Mouse (Mus musculus): ENCODE results near the gene Klhl29. TPM values are rescaled to one million over a fixed set of nuclear protein-coding genes. Genes with fewer than 3 reads are reported as not detected.

The Klhl29 gene
- polyA plus RNA-seq, 1 experiment from 2014 or later, result 0.35 TPM

DNA sequence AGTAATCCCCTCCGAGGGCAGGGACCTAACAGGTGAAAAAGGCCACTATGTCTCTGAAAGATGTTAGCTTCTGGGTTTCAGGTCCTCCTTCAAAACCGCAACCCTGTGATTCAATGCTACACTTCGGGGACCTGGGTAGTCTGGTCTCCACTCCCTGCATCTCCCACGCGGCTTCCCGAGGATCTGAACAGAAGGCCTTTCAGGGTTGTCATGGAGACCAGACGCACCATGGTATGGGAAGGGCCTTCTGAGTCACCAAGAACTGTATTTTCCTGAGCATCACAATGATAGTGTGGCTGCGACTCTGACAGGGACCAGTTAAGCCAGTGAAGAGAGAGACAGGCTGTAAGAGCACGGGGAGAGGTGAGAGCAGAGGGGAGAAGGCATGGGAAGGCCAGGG is 164.7 kb downstream of the Klhl29 start:
- Histone ChIP-seq H3K4me1 (replicated peaks; ENCODE audit: control insufficient read depth, insufficient read depth, low read length) (peaks cover 19% of the 10 kb centered on the region), H3K27ac (ENCODE audit: low read length) (no peak overlapping the region), H3K4me2 (ENCODE audit: low read depth, low read length) (no peak overlapping the region), H3K9ac (ENCODE audit: low read length) (no peak overlapping the region), H3K9me3 (ENCODE audit: control insufficient read depth, low read length) (no peaks in the 10 kb centered on the region), H3K27me3 (ENCODE audit: control insufficient read depth, insufficient read depth, low read depth, low read length) (no peaks in the 10 kb centered on the region), H3K4me3 (ENCODE audit: low read length) (no peak overlapping the region), H3K36me3 (ENCODE audit: control insufficient read depth, insufficient read depth, low read length) (no peaks in the 10 kb centered on the region)
- ATAC-seq (ENCODE audit: low read depth), result no peak
- WGBS, result 73% methylated on average over 9 of the region's 9 CpGs

DNA sequence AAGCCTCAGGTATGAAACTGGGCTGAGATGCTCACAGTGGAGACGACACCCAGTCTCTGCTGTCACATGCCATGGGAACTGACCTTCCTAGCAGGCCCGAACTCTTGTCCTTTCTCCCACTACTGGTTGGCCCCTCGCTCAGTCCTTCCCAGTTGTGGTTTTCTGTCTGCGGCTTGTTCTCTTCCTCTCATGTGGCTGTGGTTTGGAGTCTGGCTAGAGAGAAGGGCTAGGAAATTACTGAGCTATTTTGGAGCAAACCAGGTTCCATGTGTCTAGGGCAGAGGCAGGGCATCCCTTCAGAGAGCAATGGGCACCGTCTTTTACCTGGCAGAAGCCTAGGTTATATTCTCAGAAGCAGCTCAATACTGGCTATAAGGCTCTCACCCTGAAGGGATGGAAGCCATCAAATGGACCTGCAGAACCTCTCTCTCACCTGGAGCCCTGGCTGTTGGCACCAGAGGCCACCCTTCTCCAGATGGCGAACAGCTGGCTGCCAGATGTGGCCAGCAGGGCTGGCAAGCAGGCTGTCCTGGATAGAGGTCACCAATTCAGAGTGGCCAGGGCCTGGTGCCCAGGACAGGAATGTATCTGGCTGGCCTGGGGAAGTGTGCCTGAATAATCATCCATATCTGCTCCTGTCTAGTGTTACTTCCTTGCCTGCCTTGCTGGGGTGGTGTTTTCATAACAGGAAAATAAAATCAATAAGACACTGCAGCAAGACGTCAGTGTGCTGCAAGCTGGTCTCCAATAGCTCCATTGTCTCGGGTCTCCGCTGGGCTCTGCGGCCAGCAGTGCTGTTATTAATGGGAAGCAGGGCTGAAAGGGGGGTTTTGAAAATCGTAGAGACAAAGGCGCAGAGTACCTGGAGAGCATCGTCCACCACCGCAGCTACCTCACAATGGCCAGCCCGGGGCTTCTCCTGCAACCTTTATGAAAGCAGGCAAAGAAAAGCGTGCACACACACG is 167.3 kb downstream of the Klhl29 start:
- H3K27me3 ChIP-seq (ENCODE audit: control insufficient read depth, insufficient read depth, low read depth, low read length), result no peaks in the 10 kb centered on the region
- ATAC-seq (ENCODE audit: low read depth), result no peak
- H3K9me3 ChIP-seq (ENCODE audit: control insufficient read depth, low read length), result no peaks in the 10 kb centered on the region
- H3K4me1 ChIP-seq (replicated peaks; ENCODE audit: control insufficient read depth, insufficient read depth, low read length), result peaks cover 5% of the 10 kb centered on the region
- WGBS, result 82% methylated on average over 17 of the region's 17 CpGs
- no peaks in the 10 kb centered on the region for H3K36me3 ChIP-seq (ENCODE audit: control insufficient read depth, insufficient read depth, low read length)
- H3K4me2 ChIP-seq (ENCODE audit: low read depth, low read length), result no peak overlapping the region
- H3K9ac ChIP-seq (ENCODE audit: low read length), result no peak overlapping the region
- no peak overlapping the region for H3K27ac ChIP-seq (ENCODE audit: low read length)
- no peak overlapping the region for H3K4me3 ChIP-seq (ENCODE audit: low read length)

DNA sequence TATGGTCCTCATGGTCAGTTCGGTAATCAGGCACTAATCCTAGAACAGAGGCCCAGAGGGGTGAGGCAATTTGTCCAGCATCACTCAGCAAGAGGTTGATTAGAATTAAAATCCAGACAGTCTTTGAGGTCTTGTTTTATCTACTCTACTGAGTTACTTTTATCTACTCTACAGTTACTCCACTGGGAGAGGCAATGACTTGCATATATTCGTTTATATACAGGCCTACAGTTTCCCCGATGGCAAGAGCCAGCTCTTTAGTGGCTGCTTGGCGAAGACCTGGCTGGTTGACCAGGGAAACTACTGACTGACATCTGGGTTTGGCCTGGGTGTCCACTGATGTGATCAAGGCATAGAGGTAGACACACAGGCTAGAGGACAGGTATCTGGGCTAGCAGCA is 168.3 kb downstream of the Klhl29 start:
- 83% methylated on average over 4 of the region's 4 CpGs for WGBS
- no peaks in the 10 kb centered on the region; the same call in 1 of the 2 replicates for H3K4me1 ChIP-seq (replicated peaks; ENCODE audit: control insufficient read depth, insufficient read depth, low read length)

GRCm38 (mm10) chr12:5204071-5204840 is 171.2 kb downstream of the Klhl29 start:
- Histone ChIP-seq H3K4me1 (replicated peaks; ENCODE audit: control insufficient read depth, insufficient read depth, low read length) (no peaks in the 10 kb centered on the region; the same call in 1 of the 2 replicates), H3K4me3 (ENCODE audit: low read length) (no peak overlapping the region), H3K27ac (ENCODE audit: low read length) (no peak overlapping the region), H3K27me3 (ENCODE audit: control insufficient read depth, insufficient read depth, low read depth, low read length) (no peaks in the 10 kb centered on the region), H3K36me3 (ENCODE audit: control insufficient read depth, insufficient read depth, low read length) (no peaks in the 10 kb centered on the region), H3K4me2 (ENCODE audit: low read depth, low read length) (no peak overlapping the region), H3K9ac (ENCODE audit: low read length) (no peak overlapping the region), H3K9me3 (ENCODE audit: control insufficient read depth, low read length) (no peaks in the 10 kb centered on the region)
- ATAC-seq (ENCODE audit: low read depth), result 0 out of 2 replicates have a peak, but pooled peaks have one; percentile 17
- WGBS, result 35% methylated on average over 11 of the region's 11 CpGs

More for the DNA sequence above, 168.3 kb downstream of the Klhl29 start:
- Histone ChIP-seq H3K9me3 (ENCODE audit: control insufficient read depth, low read length) (no peaks in the 10 kb centered on the region), H3K27ac (ENCODE audit: low read length) (no peak overlapping the region), H3K9ac (ENCODE audit: low read length) (no peak overlapping the region), H3K4me2 (ENCODE audit: low read depth, low read length) (no peak overlapping the region), H3K36me3 (ENCODE audit: control insufficient read depth, insufficient read depth, low read length) (no peaks in the 10 kb centered on the region), H3K4me3 (ENCODE audit: low read length) (no peak overlapping the region), H3K27me3 (ENCODE audit: control insufficient read depth, insufficient read depth, low read depth, low read length) (no peaks in the 10 kb centered on the region)
- ATAC-seq (ENCODE audit: low read depth), result no peak

GRCm38 (mm10) chr12:5203385-5203784 is 172.1 kb downstream of the Klhl29 start:
- Histone ChIP-seq H3K36me3 (ENCODE audit: control insufficient read depth, insufficient read depth, low read length) (no peaks in the 10 kb centered on the region), H3K4me1 (replicated peaks; ENCODE audit: control insufficient read depth, insufficient read depth, low read length) (no peaks in the 10 kb centered on the region; the same call in 1 of the 2 replicates), H3K4me3 (ENCODE audit: low read length) (no peak overlapping the region), H3K27ac (ENCODE audit: low read length) (no peak overlapping the region), H3K9ac (ENCODE audit: low read length) (no peak overlapping the region), H3K27me3 (ENCODE audit: control insufficient read depth, insufficient read depth, low read depth, low read length) (no peaks in the 10 kb centered on the region), H3K4me2 (ENCODE audit: low read depth, low read length) (no peak overlapping the region), H3K9me3 (ENCODE audit: control insufficient read depth, low read length) (no peaks in the 10 kb centered on the region)
- no peak for ATAC-seq (ENCODE audit: low read depth)
- WGBS, result 65% methylated on average over 5 of the region's 5 CpGs

GRCm38 (mm10) chr12:5198254-5198653 is 177.2 kb downstream of the Klhl29 start:
- no peaks in the 10 kb centered on the region for H3K4me1 ChIP-seq (replicated peaks; ENCODE audit: control insufficient read depth, insufficient read depth, low read length)
- no peak for ATAC-seq (ENCODE audit: low read depth)
- WGBS, result 49% methylated on average over 4 of the region's 4 CpGs

DNA sequence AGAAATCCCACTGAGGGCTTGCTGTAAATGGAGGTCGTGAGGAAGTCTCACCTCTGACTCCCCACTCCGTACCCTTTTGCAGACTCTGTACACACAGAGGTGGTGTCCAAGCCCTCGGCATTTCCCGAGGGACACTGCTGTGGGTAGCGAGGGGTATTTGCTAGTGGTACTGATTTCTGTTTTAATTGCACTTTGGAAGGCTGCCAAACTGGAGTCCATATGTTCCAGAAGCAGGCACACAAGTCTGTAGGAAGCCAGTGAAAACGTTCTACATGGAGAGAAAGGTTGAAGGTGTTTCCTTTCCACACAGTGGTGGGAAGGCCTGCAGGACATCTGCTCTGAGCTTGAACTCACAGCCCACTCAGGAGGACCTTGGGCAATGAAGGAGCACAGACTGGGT is 181.3 kb downstream of the Klhl29 start:
- Histone ChIP-seq H3K27me3 (ENCODE audit: control insufficient read depth, insufficient read depth, low read depth, low read length) (no peaks in the 10 kb centered on the region), H3K36me3 (ENCODE audit: control insufficient read depth, insufficient read depth, low read length) (no peaks in the 10 kb centered on the region), H3K27ac (ENCODE audit: low read length) (no peak overlapping the region), H3K4me3 (ENCODE audit: low read length) (no peak overlapping the region), H3K9ac (ENCODE audit: low read length) (no peak overlapping the region), H3K9me3 (ENCODE audit: control insufficient read depth, low read length) (no peaks in the 10 kb centered on the region), H3K4me1 (replicated peaks; ENCODE audit: control insufficient read depth, insufficient read depth, low read length) (peaks cover 10% of the 10 kb centered on the region), H3K4me2 (ENCODE audit: low read depth, low read length) (no peak overlapping the region)
- no peak for ATAC-seq (ENCODE audit: low read depth)
- 38% methylated on average over 6 of the region's 6 CpGs for WGBS

More at GRCm38 (mm10) chr12:5198254-5198653, 177.2 kb downstream of the Klhl29 start:
- Histone ChIP-seq H3K27me3 (ENCODE audit: control insufficient read depth, insufficient read depth, low read depth, low read length) (no peaks in the 10 kb centered on the region), H3K27ac (ENCODE audit: low read length) (no peak overlapping the region), H3K4me2 (ENCODE audit: low read depth, low read length) (no peak overlapping the region), H3K9ac (ENCODE audit: low read length) (no peak overlapping the region), H3K36me3 (ENCODE audit: control insufficient read depth, insufficient read depth, low read length) (no peaks in the 10 kb centered on the region), H3K9me3 (ENCODE audit: control insufficient read depth, low read length) (no peaks in the 10 kb centered on the region), H3K4me3 (ENCODE audit: low read length) (no peak overlapping the region)

DNA sequence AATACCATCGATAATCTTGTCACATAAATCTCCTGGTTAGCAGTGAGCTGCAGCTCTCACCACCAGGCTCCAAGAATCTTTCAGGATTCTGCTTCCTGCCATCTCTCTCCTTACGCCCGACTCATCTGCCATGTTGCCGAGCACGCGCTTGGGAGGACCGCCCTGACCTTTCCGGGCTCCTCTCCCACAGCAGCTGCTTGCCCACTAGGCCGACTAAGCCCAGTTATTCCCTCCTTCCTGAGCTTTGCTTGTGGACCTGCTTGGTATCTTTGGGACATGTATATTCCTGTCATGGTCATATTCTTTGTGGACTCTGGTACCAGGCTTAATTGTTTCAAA is 183.1 kb downstream of the Klhl29 start:
- H3K4me3 ChIP-seq (ENCODE audit: low read length), result no peak overlapping the region
- no peak for ATAC-seq (ENCODE audit: low read depth)
- no peaks in the 10 kb centered on the region for H3K36me3 ChIP-seq (ENCODE audit: control insufficient read depth, insufficient read depth, low read length)
- H3K9ac ChIP-seq (ENCODE audit: low read length), result peak overlapping the region; percentile 27; the same call in 1 of the 2 replicates
- H3K9me3 ChIP-seq (ENCODE audit: control insufficient read depth, low read length), result no peaks in the 10 kb centered on the region
- H3K4me1 ChIP-seq (replicated peaks; ENCODE audit: control insufficient read depth, insufficient read depth, low read length), result peaks cover 12% of the 10 kb centered on the region
- no peaks in the 10 kb centered on the region for H3K27me3 ChIP-seq (ENCODE audit: control insufficient read depth, insufficient read depth, low read depth, low read length)
- no peak overlapping the region for H3K27ac ChIP-seq (ENCODE audit: low read length)
- WGBS, result 47% methylated on average over 9 of the region's 9 CpGs
- no peak overlapping the region; the same call in 1 of the 2 replicates for H3K4me2 ChIP-seq (ENCODE audit: low read depth, low read length)
